Mouse (Mus musculus): Measurements from ENCODE around the gene Olfr390. TPM values are rescaled to one million over a fixed set of nuclear protein-coding genes. Genes with fewer than 3 reads are reported as not detected.

The Olfr390 gene
- total RNA-seq (2022) = not detected

DNA sequence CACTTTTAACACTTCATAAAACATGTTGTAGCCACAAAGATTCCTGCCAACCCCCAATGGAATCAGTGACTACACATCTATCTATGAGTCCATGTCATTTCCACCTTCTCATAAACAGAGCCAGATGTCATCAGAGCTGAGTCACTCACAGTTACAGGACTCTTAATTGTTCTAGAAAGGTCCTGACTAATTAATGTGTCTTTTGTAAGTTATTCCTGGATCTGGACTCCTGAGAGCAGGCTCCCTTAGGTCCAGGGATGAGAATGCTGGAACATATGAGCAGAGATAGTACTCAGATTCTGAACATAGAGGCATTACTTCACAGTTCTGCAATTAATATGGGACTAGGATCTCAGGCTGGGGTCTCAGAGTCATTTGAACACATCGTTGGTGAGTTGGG lies at the start of gene Olfr390:
Gene Olfr390 (plus strand): TSS at position 301 of the 400 bp plus-strand sequence.
- DNase-seq (ENCODE audit: low spot score in 2 of 2) = no peak

DNA sequence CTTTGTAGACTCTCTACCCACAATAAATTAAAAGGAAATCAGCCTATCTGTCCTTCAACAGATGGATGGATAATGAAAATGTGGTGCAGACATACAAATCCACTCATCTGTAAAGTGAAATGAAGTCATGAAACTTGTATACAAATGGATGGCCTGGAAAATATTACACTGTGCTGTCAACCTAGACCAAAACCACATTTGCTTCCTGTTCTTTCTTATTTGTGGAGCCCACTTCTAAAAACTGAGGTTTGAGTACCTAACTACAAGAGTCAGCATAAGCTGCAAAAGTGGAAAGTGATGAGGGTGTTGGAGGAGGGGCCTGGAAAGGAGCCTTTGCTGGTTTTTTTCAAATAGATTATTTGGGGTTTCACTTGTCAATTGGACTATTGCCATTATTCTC lies 23.6 kb upstream of the Olfr390 start:
- DNase-seq (ENCODE audit: low spot score in 2 of 2) = no peak

- no peak for DNase-seq (ENCODE audit: low spot score in 2 of 2)
Observed at GRCm38 (mm10) chr11:73780613-73781012, 2.2 kb upstream of the Olfr390 start, which contains the start of gene Olfr389. Gene Olfr389 (minus strand): TSS chr11:73780713.

- no peak for DNase-seq (ENCODE audit: low spot score in 2 of 2)
Observed at GRCm38 (mm10) chr11:73802952-73803351, 20.2 kb downstream of the Olfr390 start, which contains the start of gene Olfr391-ps. Gene Olfr391-ps (minus strand): TSS chr11:73803052.

DNA sequence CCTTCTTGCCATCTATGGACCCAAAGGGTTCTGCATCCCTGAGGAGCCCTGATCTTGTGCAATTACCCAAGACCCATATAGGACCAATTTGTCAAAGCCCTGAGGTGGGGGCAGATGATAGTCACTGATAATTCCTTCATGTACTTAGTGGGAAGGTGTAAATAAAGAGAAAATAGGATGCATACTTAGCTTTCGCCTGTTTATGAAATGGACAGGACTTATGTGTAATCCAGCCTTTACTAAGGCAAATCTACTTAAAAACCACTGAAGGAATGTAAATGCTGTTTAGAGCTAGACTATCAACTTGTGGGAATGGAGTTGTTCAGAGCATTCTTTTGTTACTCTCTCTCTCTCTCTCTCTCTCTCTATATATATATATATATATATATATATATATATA lies 34.2 kb downstream of the Olfr390 start, which contains the start of gene Olfr392:
Gene Olfr392 (minus strand): TSS at position 101 of the 400 bp plus-strand sequence.
- no peak for DNase-seq (ENCODE audit: low spot score in 2 of 2)

Other genes starting within 250 kb of the Olfr390 start
- not detected for gene Olfr385, start 190.0 kb upstream of the Olfr390 start, total RNA-seq (2022)
- not detected for gene Olfr384, start 184.4 kb upstream of the Olfr390 start, total RNA-seq (2022)
- gene Zfp735, start 94.2 kb upstream of the Olfr390 start, total RNA-seq (2022) = not detected
- not detected for gene Olfr389, start 2.3 kb upstream of the Olfr390 start, total RNA-seq (2022)
- not detected for gene Olfr391-ps, start 20.1 kb downstream of the Olfr390 start, total RNA-seq (2022)
- gene Olfr392, start 34.1 kb downstream of the Olfr390 start, total RNA-seq (2022) = not detected
- gene Olfr393, start 68.5 kb downstream of the Olfr390 start, total RNA-seq (2022) = not detected
- not detected for gene Olfr394, start 107.8 kb downstream of the Olfr390 start, total RNA-seq (2022)
- gene Olfr395, start 126.3 kb downstream of the Olfr390 start, total RNA-seq (2022) = not detected
- not detected for gene Olfr23, start 153.7 kb downstream of the Olfr390 start, total RNA-seq (2022)
- gene Olfr397, start 177.9 kb downstream of the Olfr390 start, total RNA-seq (2022) = not detected
- gene Olfr398, start 207.4 kb downstream of the Olfr390 start, total RNA-seq (2022) = not detected